Mouse (Mus musculus) ovary, postnatal 10 days (tissue): ENCODE data around the gene Lrfn2.

Experiments
- DNase-seq: peaks from one replicate; pipeline ENCODE4 v3.0.0; 2022; ENCODE audit warnings: low spot score

Lrfn2 gene

GRCm38 (mm10) chr17:49035052-49035451, 102.9 kb downstream of the Lrfn2 start:
- DNase-seq: no peak

GRCm38 (mm10) chr17:49037163-49037950, 105.2 kb downstream of the Lrfn2 start:
- DNase-seq: no peak

GRCm38 (mm10) chr17:49043806-49044640, 111.8 kb downstream of the Lrfn2 start:
- no peak for DNase-seq

GRCm38 (mm10) chr17:49047921-49048320, 115.7 kb downstream of the Lrfn2 start:
- DNase-seq: no peak

- DNase-seq: no peak
These were observed 119.1 kb downstream of the Lrfn2 start for GRCm38 (mm10) chr17:49051231-49051630.

GRCm38 (mm10) chr17:49061141-49061540, 129.0 kb downstream of the Lrfn2 start:
- DNase-seq: no peak

GRCm38 (mm10) chr17:49063789-49064188, 131.6 kb downstream of the Lrfn2 start:
- no peak for DNase-seq

GRCm38 (mm10) chr17:49064526-49064925, 132.3 kb downstream of the Lrfn2 start:
- no peak for DNase-seq

GRCm38 (mm10) chr17:49065050-49065449, 132.9 kb downstream of the Lrfn2 start:
- no peak for DNase-seq

- no peak for DNase-seq
These were observed 134.6 kb downstream of the Lrfn2 start for GRCm38 (mm10) chr17:49066748-49067147.

- DNase-seq: no peak
These were observed 146.0 kb downstream of the Lrfn2 start for GRCm38 (mm10) chr17:49078168-49078567.

GRCm38 (mm10) chr17:49079647-49080046, 147.5 kb downstream of the Lrfn2 start:
- DNase-seq: no peak

- no peak for DNase-seq
These were observed 151.6 kb downstream of the Lrfn2 start for GRCm38 (mm10) chr17:49083594-49084380.

GRCm38 (mm10) chr17:49085111-49085510, 152.9 kb downstream of the Lrfn2 start:
- DNase-seq: no peak

- DNase-seq: no peak
These were observed 164.8 kb downstream of the Lrfn2 start for GRCm38 (mm10) chr17:49096781-49097544.

- no peak for DNase-seq
These were observed 179.2 kb downstream of the Lrfn2 start for GRCm38 (mm10) chr17:49111399-49111798.

- no peak for DNase-seq
These were observed 179.7 kb downstream of the Lrfn2 start for GRCm38 (mm10) chr17:49111911-49112310.

GRCm38 (mm10) chr17:49113336-49113735, 181.2 kb downstream of the Lrfn2 start:
- DNase-seq: no peak

GRCm38 (mm10) chr17:49124166-49124565, 192.0 kb downstream of the Lrfn2 start:
- no peak for DNase-seq

- DNase-seq: no peak
These were observed 192.5 kb downstream of the Lrfn2 start for GRCm38 (mm10) chr17:49124642-49125041.
